Mouse (Mus musculus): ENCODE measurements around the gene Utrn. TPM values are rescaled to one million over a fixed set of nuclear protein-coding genes. Genes with fewer than 3 reads are reported as not detected.

The Utrn gene
- total and polyA plus RNA-seq, 3 experiments: 0.31 to 1.1 (median 0.67) TPM

DNA sequence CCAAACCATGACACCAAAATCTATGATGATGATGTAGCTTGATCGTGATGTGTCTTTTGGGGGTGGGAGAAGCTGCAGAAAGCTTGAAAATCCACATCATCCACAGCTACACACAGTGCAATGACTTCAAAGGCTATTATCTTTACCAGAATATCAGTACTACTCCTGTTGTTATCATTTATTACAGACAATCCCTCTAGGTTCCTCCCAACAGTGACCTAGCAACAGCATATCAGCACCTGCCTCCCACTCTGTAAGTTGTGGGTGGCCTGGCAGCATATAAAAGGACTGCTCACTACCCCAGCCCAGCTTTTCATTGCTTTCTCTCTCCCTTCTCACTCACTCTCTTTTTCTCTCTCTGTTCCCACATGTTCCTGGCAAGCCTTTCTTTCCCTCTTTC is 494.4 kb downstream of the Utrn start:
- H3K27ac ChIP-seq (ENCODE audit: insufficient read depth, low read depth): no peak overlapping the region
- H3K4me3 ChIP-seq (replicated peaks in 1 of 3; ENCODE audit: low read depth in 2 of 3, low read length in 2 of 3, poor library complexity in 1 of 3): no peak overlapping the region
- no peaks in the 10 kb centered on the region for H3K27me3 ChIP-seq (replicated peaks)
- TF ChIP-seq RAD21 (IDR thresholded peaks at IDR 0.05; ENCODE audit: low read depth, low read length): no peak
- TF ChIP-seq ELF1 (IDR thresholded peaks at IDR 0.05; ENCODE audit: low read depth, low read length): no peak
- TF ChIP-seq CHD1 (IDR thresholded peaks at IDR 0.05; ENCODE audit: low read depth, low read length): no peak
- TF ChIP-seq KAT2A (IDR thresholded peaks at IDR 0.05; ENCODE audit: insufficient replicate concordance, low read length): no peak
- no peak for TF ChIP-seq IRF4 (IDR thresholded peaks at IDR 0.05; ENCODE audit: low read depth, low read length)
- TF ChIP-seq CTCF (conservative IDR thresholded peaks at IDR 0.05 in 1 of 2, IDR thresholded peaks at IDR 0.05 in 1 of 2; ENCODE audit: low read depth in 2 of 2, low read length in 2 of 2): no peak
- TF ChIP-seq GABPA (IDR thresholded peaks at IDR 0.05; ENCODE audit: insufficient replicate concordance, low read depth, low read length): no peak
- TF ChIP-seq EP300 (IDR thresholded peaks at IDR 0.05; ENCODE audit: low read length): no peak
- TF ChIP-seq SIN3A (IDR thresholded peaks at IDR 0.05; ENCODE audit: low read length): no peak
- no peak for TF ChIP-seq JUND (conservative IDR thresholded peaks at IDR 0.05; ENCODE audit: low read depth, low read length)
- TF ChIP-seq E2F4 (IDR thresholded peaks at IDR 0.05; ENCODE audit: insufficient replicate concordance, low read depth, low read length): no peak
- H3K79me2 ChIP-seq (replicated peaks; ENCODE audit: control insufficient read depth, extremely low read depth, insufficient read depth, poor library complexity, severe bottlenecking): no peaks in the 10 kb centered on the region
- no peak for DNase-seq (ENCODE audit: extremely low read depth)
- H3K36me3 ChIP-seq (replicated peaks in 1 of 2; ENCODE audit: control insufficient read depth in 1 of 2, insufficient read depth in 1 of 2, low read length in 1 of 2): no peaks in the 10 kb centered on the region
- no peak overlapping the region for H3K4me2 ChIP-seq (ENCODE audit: insufficient read depth, low read depth, poor library complexity, severe bottlenecking)
- in situ Hi-C loops (cut with MboI; ENCODE audit: low pct_ligation_motif_present, low pct_unique_long_range_greater_than_20kb, low sequenced_read_pairs): no loop called here
- no peaks in the 10 kb centered on the region for H3K9me3 ChIP-seq (replicated peaks; ENCODE audit: low read length)
- peaks cover 0 to 10% of the 10 kb centered on the region in 2 experiments; a peak in 2 of 4 replicates for H3K4me1 ChIP-seq (ENCODE audit: control insufficient read depth in 1 of 2, insufficient read depth in 2 of 2)
- no peak overlapping the region for H3K9ac ChIP-seq (ENCODE audit: insufficient read depth, low read depth)
- dilution Hi-C loops (cut with MboI; ENCODE audit: extremely low pct_ligation_motif_present, extremely low pct_unique_long_range_greater_than_20kb, low sequenced_read_pairs): no loop called here

DNA sequence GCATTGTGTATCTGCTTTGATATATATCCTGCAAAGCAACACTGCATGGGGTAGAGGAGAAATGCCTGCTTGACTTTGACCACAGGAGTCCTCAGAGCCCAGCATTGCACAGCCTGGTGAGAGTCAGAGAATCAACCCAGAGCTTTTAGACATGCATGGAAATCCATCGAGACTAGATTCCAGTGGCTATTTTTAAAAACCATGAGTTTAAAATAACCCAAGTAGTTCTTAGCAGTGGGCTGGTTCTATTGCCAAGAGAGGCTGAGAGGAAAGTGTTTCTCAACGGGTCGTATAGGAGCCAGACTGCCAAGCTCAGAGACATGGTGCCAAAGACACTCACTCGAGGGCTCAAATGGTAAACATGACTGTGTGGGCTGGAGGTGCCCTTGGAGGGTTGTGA is 514.6 kb downstream of the Utrn start:
- no peaks in the 10 kb centered on the region for H3K9me3 ChIP-seq (replicated peaks; ENCODE audit: low read length)
- no peaks in the 10 kb centered on the region for H3K27me3 ChIP-seq (replicated peaks)
- H3K4me3 ChIP-seq (replicated peaks in 1 of 3; ENCODE audit: low read depth in 2 of 3, low read length in 2 of 3, poor library complexity in 1 of 3): no peak overlapping the region
- TF ChIP-seq UBTF (IDR thresholded peaks at IDR 0.05; ENCODE audit: low read depth, low read length) (no peak), SMC3 (IDR thresholded peaks at IDR 0.05; ENCODE audit: low read depth, low read length) (no peak), ETS1 (conservative IDR thresholded peaks at IDR 0.05; ENCODE audit: low read depth, low read length) (no peak), RAD21 (IDR thresholded peaks at IDR 0.05; ENCODE audit: low read depth, low read length) (no peak), MAX (IDR thresholded peaks at IDR 0.05; ENCODE audit: low read length) (no peak), NRF1 (IDR thresholded peaks at IDR 0.05; ENCODE audit: low read depth, low read length) (no peak), IRF4 (IDR thresholded peaks at IDR 0.05; ENCODE audit: low read depth, low read length) (no peak), MAZ (IDR thresholded peaks at IDR 0.05; ENCODE audit: low read depth, low read length) (no peak), ZKSCAN1 (IDR thresholded peaks at IDR 0.05; ENCODE audit: borderline replicate concordance, low read depth, low read length) (no peak), HCFC1 (IDR thresholded peaks at IDR 0.05; ENCODE audit: low read depth, low read length) (no peak), POLR2A (IDR thresholded peaks at IDR 0.05; ENCODE audit: low read depth, low read length) (no peak), PAX5 (IDR thresholded peaks at IDR 0.05; ENCODE audit: low read length) (no peak)
- H3K79me2 ChIP-seq (replicated peaks; ENCODE audit: control insufficient read depth, extremely low read depth, insufficient read depth, poor library complexity, severe bottlenecking): no peaks in the 10 kb centered on the region
- dilution Hi-C loops (cut with MboI; ENCODE audit: extremely low pct_ligation_motif_present, extremely low pct_unique_long_range_greater_than_20kb, low sequenced_read_pairs) (no loop called here), in situ Hi-C loops (cut with MboI; ENCODE audit: low pct_ligation_motif_present, low pct_unique_long_range_greater_than_20kb, low sequenced_read_pairs) (no loop called here)
- no peak overlapping the region for H3K4me2 ChIP-seq (ENCODE audit: insufficient read depth, low read depth, poor library complexity, severe bottlenecking)
- DNase-seq (ENCODE audit: extremely low read depth): no peak
- H3K4me1 ChIP-seq (ENCODE audit: control insufficient read depth in 1 of 2, insufficient read depth in 2 of 2): no peaks in the 10 kb centered on the region; a peak in 1 of 4 replicates
- no peak overlapping the region for H3K9ac ChIP-seq (ENCODE audit: insufficient read depth, low read depth)
- no peak overlapping the region for H3K27ac ChIP-seq (ENCODE audit: insufficient read depth, low read depth)
- no peaks in the 10 kb centered on the region for H3K36me3 ChIP-seq (replicated peaks in 1 of 2; ENCODE audit: control insufficient read depth in 1 of 2, insufficient read depth in 1 of 2, low read length in 1 of 2)
